Mouse (Mus musculus) testis, adult 2 months (tissue): Measurements from ENCODE around the gene Top3a.

Source experiments
- CTCF ChIP-seq: fragments of 200-500 bp; IDR thresholded peaks from 2 replicates; pipeline ENCODE4 v1.5.1; 2012; ENCODE audit warnings: low read depth, mild to moderate bottlenecking, inconsistent platforms, low read length, moderate library complexity; ENCODE audit not compliant: control insufficient read depth, insufficient read depth, insufficient replicate concordance
- POLR2A ChIP-seq: fragments of 200-500 bp; IDR thresholded peaks from 2 replicates; pipeline ENCODE4 v1.6.1; 2012; ENCODE audit warnings: low read depth, mild to moderate bottlenecking, inconsistent platforms, low read length, moderate library complexity; ENCODE audit not compliant: control insufficient read depth

DNA sequence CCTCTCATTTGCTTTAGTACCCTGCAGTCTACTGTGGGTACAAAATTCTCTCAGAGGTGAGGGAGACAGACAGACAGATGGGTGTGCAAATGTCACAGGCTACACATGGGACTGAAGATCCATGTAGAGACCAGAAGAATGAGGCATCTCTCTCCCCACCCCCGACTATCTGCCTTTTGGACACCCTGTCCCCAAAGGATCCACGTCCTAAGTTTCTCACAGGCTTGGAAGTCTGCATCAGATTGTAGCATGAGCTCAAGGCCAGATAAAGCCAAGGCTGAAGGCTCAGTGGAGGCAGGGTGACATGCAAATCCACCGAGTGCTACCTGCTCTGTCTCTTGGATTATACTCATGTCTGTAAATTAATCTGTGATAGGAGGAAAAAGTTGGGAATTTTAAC, 40.7 kb downstream of the Top3a start:
- TF ChIP-seq CTCF, result no peak
- TF ChIP-seq POLR2A, result no peak
